Mouse (Mus musculus) spleen, postnatal 0 days (tissue): ENCODE data around the gene Tex35. TPM values are rescaled to one million over a fixed set of nuclear protein-coding genes. Genes with fewer than 3 reads are reported as not detected.

Experiments used
- polyA plus RNA-seq: library from polyadenylated mRNA; unstranded; fragments of >200 nt; fragmentation: Nextera tagmentation; extraction: Ambion mirVana; gene quantifications from 2 replicates; pipeline ENCODE4 v1.2.1, GENCODE M21; 2015

Gene Tex35
- polyA plus RNA-seq, result not detected in 2 replicates

DNA sequence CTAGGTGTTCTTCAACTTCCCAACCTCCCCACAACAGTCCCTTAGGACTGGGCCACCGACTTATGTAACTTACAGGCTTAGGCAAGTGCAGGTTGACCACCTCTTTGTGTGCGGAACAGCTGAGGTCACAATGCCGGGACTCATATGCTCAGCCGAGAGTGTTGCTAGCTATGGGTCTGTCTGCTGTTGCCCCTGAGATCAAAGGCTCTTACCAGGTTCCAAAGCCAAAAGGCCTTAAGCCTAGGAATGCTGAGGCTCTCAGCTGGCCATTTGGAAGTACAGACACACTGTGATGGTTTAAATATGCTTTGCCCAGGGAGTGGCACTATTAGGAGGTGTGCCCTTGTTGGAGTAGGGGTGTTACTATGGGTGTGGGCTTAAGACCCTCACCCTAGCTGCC is at the start of gene Tex35:
Gene Tex35 (minus strand): TSS at position 101 of the 400 bp plus-strand sequence.

Other genes starting within 250 kb of the Tex35 start
- gene Ralgps2, start 169.1 kb downstream of the Tex35 start, polyA plus RNA-seq, result 32.7 and 42.7 TPM in 2 replicates